Mouse (Mus musculus) liver, embryonic 14.5 days (tissue): ENCODE data around the gene Rasgrf1. TPM values are rescaled to one million over a fixed set of nuclear protein-coding genes. Genes with fewer than 3 reads are reported as not detected.

Experiments
- ATAC-seq: fragments of 200-750 bp; cut with Nextera tagmentation; 2 replicates; pipeline ENCODE4 v1.8.0; 2017; ENCODE audit warnings: moderate number of reproducible peaks, mild to moderate bottlenecking, moderate library complexity; ENCODE audit not compliant: insufficient read depth
- DNase-seq, 3 experiments: peaks; one replicate each; pipeline ENCODE4 v3.0.0-alpha.2; 2012 to 2013; ENCODE audit warnings: low read depth in 3 of 3, low spot score in 3 of 3
- H3K27ac ChIP-seq: fragments of 300-500 bp; sonication (generic); 2 replicates; pipeline ENCODE4 v1.5.1; 2014; ENCODE audit warnings: moderate library complexity, mild to moderate bottlenecking, control low read depth, inconsistent platforms
- H3K27me3 ChIP-seq: fragments of 300-500 bp; sonication (generic); 2 replicates; pipeline ENCODE4 v1.6.1; 2014; ENCODE audit warnings: mild to moderate bottlenecking, low read length, moderate library complexity; ENCODE audit not compliant: control insufficient read depth, insufficient read depth
- H3K36me3 ChIP-seq: fragments of 300-500 bp; sonication (generic); replicated peaks from 2 replicates; pipeline ENCODE4 v1.6.1; 2014; ENCODE audit warnings: low read depth; ENCODE audit not compliant: control insufficient read depth, insufficient read depth
- H3K4me1 ChIP-seq, 2 experiments: fragments of 200-500 bp in 1 of 2; fragments of 300-500 bp in 1 of 2; sonication (generic) in 1 of 2; replicated peaks; 2 replicates each; pipeline ENCODE4 v1.6.1; 2012 to 2014; ENCODE audit warnings: antibody characterized with exemption in 1 of 2, inconsistent platforms in 1 of 2, low read length in 1 of 2; ENCODE audit not compliant: control insufficient read depth in 2 of 2, insufficient read depth in 2 of 2
- H3K4me2 ChIP-seq: fragments of 300-500 bp; sonication (generic); 2 replicates; pipeline ENCODE4 v1.6.1; 2014; ENCODE audit warnings: low read depth, mild to moderate bottlenecking, control low read depth, moderate library complexity
- H3K4me3 ChIP-seq, 2 experiments: fragments of 200-500 bp in 1 of 2; fragments of 300-500 bp in 1 of 2; sonication (generic) in 1 of 2; 2 replicates each; pipeline ENCODE4 v1.5.1; 2012 to 2014; ENCODE audit warnings: low read depth in 2 of 2, low read length in 2 of 2, mild to moderate bottlenecking in 2 of 2, control low read depth in 1 of 2, inconsistent platforms in 1 of 2, moderate library complexity in 1 of 2; ENCODE audit not compliant: insufficient read depth in 1 of 2
- H3K9ac ChIP-seq: fragments of 300-500 bp; sonication (generic); replicated peaks from 2 replicates; pipeline ENCODE4 v1.6.1; 2014; ENCODE audit warnings: mild to moderate bottlenecking, control low read depth, moderate library complexity
- H3K9me3 ChIP-seq: fragments of 300-500 bp; sonication (generic); 2 replicates; pipeline ENCODE4 v1.6.1; 2016; ENCODE audit warnings: low read length, mixed read lengths; ENCODE audit not compliant: control insufficient read depth
- CTCF ChIP-seq: IDR thresholded peaks from 2 replicates; pipeline ENCODE4 v1.5.1; 2016; ENCODE audit warnings: antibody characterized with exemption, low read depth, control low read depth
- EP300 ChIP-seq: IDR thresholded peaks from 2 replicates; pipeline ENCODE4 v1.6.1; 2016; ENCODE audit warnings: antibody characterized with exemption, low read depth
- WGBS: fragments of 180-500 bp; shearing (Covaris S2); extraction: QIAGEN DNeasy Blood & Tissue Kit; methylation state at CpG from one replicate; pipeline ENCODE4 v1.1.7; 2014; ENCODE audit not compliant: insufficient replicate concordance; 5-methylcytosine and 5-hydroxymethylcytosine counted together
- polyA plus RNA-seq, 2 experiments: library from polyadenylated mRNA; depleted of rRNA in 1 of 2; stranded (reverse) in 1 of 2; unstranded in 1 of 2; fragments of >200 nt; fragmentation: Nextera tagmentation in 1 of 2; extraction: Ambion mirVana in 1 of 2; gene quantifications; 2 replicates each; pipeline versions ENCODE4 v1.2.1 to v1.2.3; 2012 to 2014

The Rasgrf1 gene
- polyA plus RNA-seq, 2 experiments: 0.01 TPM; not detected in 1

GRCm38 (mm10) chr9:90033922-90034321 is 124.2 kb downstream of the Rasgrf1 start:
- H3K4me1 ChIP-seq: no peaks in the 10 kb centered on the region
- TF ChIP-seq EP300 (no peak), CTCF (no peak)
- H3K27ac ChIP-seq: no peak overlapping the region
- DNase-seq (no peak), ATAC-seq (no peak)
- no peak overlapping the region for H3K4me2 ChIP-seq
- H3K27me3 ChIP-seq: no peaks in the 10 kb centered on the region
- 73% methylated on average over 4 of the region's 4 CpGs for WGBS
- H3K9ac ChIP-seq: no peak overlapping the region
- H3K4me3 ChIP-seq: no peak overlapping the region
- no peaks in the 10 kb centered on the region for H3K9me3 ChIP-seq
- H3K36me3 ChIP-seq: no peaks in the 10 kb centered on the region

GRCm38 (mm10) chr9:90035168-90035567 is 125.5 kb downstream of the Rasgrf1 start:
- Histone ChIP-seq H3K4me2 (no peak overlapping the region), H3K27ac (no peak overlapping the region), H3K9ac (no peak overlapping the region), H3K4me1 (no peaks in the 10 kb centered on the region), H3K9me3 (no peaks in the 10 kb centered on the region), H3K4me3 (no peak overlapping the region), H3K36me3 (no peaks in the 10 kb centered on the region), H3K27me3 (no peaks in the 10 kb centered on the region)
- ATAC-seq (no peak), DNase-seq (no peak)
- 38% methylated on average over 2 of the region's 2 CpGs for WGBS
- no peak for TF ChIP-seq EP300
- TF ChIP-seq CTCF: no peak

- no peaks in the 10 kb centered on the region for H3K9me3 ChIP-seq
- H3K4me2 ChIP-seq: no peak overlapping the region
- no peak for DNase-seq
- H3K36me3 ChIP-seq: no peaks in the 10 kb centered on the region
- WGBS: 69% methylated on average over 3 of the region's 3 CpGs
- TF ChIP-seq CTCF (no peak), EP300 (no peak)
- ATAC-seq: no peak
- H3K27ac ChIP-seq: no peak overlapping the region
- H3K9ac ChIP-seq: no peak overlapping the region
- H3K4me1 ChIP-seq: no peaks in the 10 kb centered on the region
- H3K4me3 ChIP-seq: no peak overlapping the region
- no peaks in the 10 kb centered on the region for H3K27me3 ChIP-seq
These were observed 126.1 kb downstream of the Rasgrf1 start for GRCm38 (mm10) chr9:90035794-90036193.

- Histone ChIP-seq H3K9ac (no peak overlapping the region), H3K4me1 (no peaks in the 10 kb centered on the region), H3K4me3 (no peak overlapping the region), H3K27ac (no peak overlapping the region), H3K36me3 (no peaks in the 10 kb centered on the region), H3K4me2 (no peak overlapping the region), H3K9me3 (no peaks in the 10 kb centered on the region), H3K27me3 (no peaks in the 10 kb centered on the region)
- TF ChIP-seq CTCF (no peak), EP300 (no peak)
- WGBS: 54% methylated on average over 4 of the region's 4 CpGs
- DNase-seq: no peak
- no peak for ATAC-seq
These were observed 126.6 kb downstream of the Rasgrf1 start for GRCm38 (mm10) chr9:90036313-90036712.

- no peak overlapping the region for H3K27ac ChIP-seq
- H3K36me3 ChIP-seq: no peaks in the 10 kb centered on the region
- H3K4me2 ChIP-seq: no peak overlapping the region
- no peak for ATAC-seq
- TF ChIP-seq EP300 (no peak), CTCF (no peak)
- H3K9ac ChIP-seq: no peak overlapping the region
- no peaks in the 10 kb centered on the region for H3K9me3 ChIP-seq
- no peaks in the 10 kb centered on the region for H3K4me1 ChIP-seq
- WGBS: 43% methylated on average over 4 of the region's 4 CpGs
- DNase-seq: no peak
- no peak overlapping the region for H3K4me3 ChIP-seq
- no peaks in the 10 kb centered on the region for H3K27me3 ChIP-seq
These were observed 128.8 kb downstream of the Rasgrf1 start for GRCm38 (mm10) chr9:90038535-90038934.
